Mouse (Mus musculus) G1E (cell line): ENCODE measurements around the gene Wbp11.

Experiments
- CTCF ChIP-seq: IDR thresholded peaks from 2 replicates; pipeline ENCODE4 v1.5.1; 2012; ENCODE audit warnings: low read depth, low read length, inconsistent platforms, mixed read lengths
- GATA1 ChIP-seq: IDR thresholded peaks from 2 replicates; pipeline ENCODE4 v1.6.1; 2012; ENCODE audit warnings: borderline replicate concordance, low read length, inconsistent platforms, mixed read lengths
- GATA2 ChIP-seq: IDR thresholded peaks from 2 replicates; pipeline ENCODE4 v1.6.1; 2012; ENCODE audit warnings: low read depth, low read length, inconsistent platforms, borderline replicate concordance
- POLR2AphosphoS5 ChIP-seq: IDR thresholded peaks from 2 replicates; pipeline ENCODE4 v1.6.1; 2012; ENCODE audit warnings: low read depth, low read length, inconsistent platforms; ENCODE audit not compliant: insufficient replicate concordance
- TAL1 ChIP-seq: conservative IDR thresholded peaks from 2 replicates; pipeline ENCODE4 v1.6.1; 2012; ENCODE audit warnings: low read depth, low read length, inconsistent platforms, mixed read lengths

GRCm38 (mm10) chr6:136848399-136848798, 20.4 kb upstream of the Wbp11 start:
- TF ChIP-seq CTCF = no peak
- TF ChIP-seq TAL1 = no peak
- TF ChIP-seq GATA1 = no peak
- no peak for TF ChIP-seq GATA2
- no peak for TF ChIP-seq POLR2AphosphoS5
